Mouse (Mus musculus) hindbrain, embryonic 13.5 days (tissue): ENCODE measurements around the gene Fkbp7. TPM values are rescaled to one million over a fixed set of nuclear protein-coding genes. Genes with fewer than 3 reads are reported as not detected.

ENCODE experiments used
- ATAC-seq: fragments of 200-750 bp; cut with Nextera tagmentation; 2 replicates; pipeline ENCODE4 v1.8.0; 2017; ENCODE audit warnings: moderate TSS enrichment; ENCODE audit not compliant: low FRiP score
- H3K27ac ChIP-seq: fragments of 300-500 bp; sonication (generic); 2 replicates; pipeline ENCODE4 v1.5.1; 2015; ENCODE audit warnings: inconsistent platforms, mild to moderate bottlenecking, moderate library complexity
- H3K27me3 ChIP-seq: fragments of 300-500 bp; sonication (generic); 2 replicates; pipeline ENCODE4 v1.6.1; 2015; ENCODE audit warnings: mild to moderate bottlenecking, inconsistent platforms
- H3K36me3 ChIP-seq: fragments of 300-500 bp; sonication (generic); 2 replicates; pipeline ENCODE4 v1.6.1; 2015; ENCODE audit warnings: mild to moderate bottlenecking, inconsistent platforms
- H3K4me1 ChIP-seq: fragments of 300-500 bp; sonication (generic); replicated peaks from 2 replicates; pipeline ENCODE4 v1.6.1; 2015; ENCODE audit warnings: inconsistent platforms
- H3K4me2 ChIP-seq: fragments of 300-500 bp; sonication (generic); 2 replicates; pipeline ENCODE4 v1.6.1; 2015; ENCODE audit warnings: inconsistent platforms, mild to moderate bottlenecking, moderate library complexity
- H3K4me3 ChIP-seq: fragments of 300-500 bp; sonication (generic); 2 replicates; pipeline ENCODE4 v1.5.1; 2015; ENCODE audit warnings: mild to moderate bottlenecking, inconsistent platforms
- H3K9ac ChIP-seq: fragments of 300-500 bp; sonication (generic); 2 replicates; pipeline ENCODE4 v1.6.1; 2015; ENCODE audit warnings: mild to moderate bottlenecking, inconsistent platforms
- H3K9me3 ChIP-seq: fragments of 300-500 bp; sonication (generic); 2 replicates; pipeline ENCODE4 v1.6.1; 2016; ENCODE audit warnings: inconsistent platforms
- WGBS: fragments of 180-500 bp; shearing (Covaris S2); methylation state at CpG from one replicate; pipeline ENCODE4 v1.1.7; 2015; 5-methylcytosine and 5-hydroxymethylcytosine counted together
- polyA plus RNA-seq: library from polyadenylated mRNA; unstranded; fragments of >200 nt; fragmentation: Nextera tagmentation; extraction: Ambion mirVana; gene quantifications from 2 replicates; pipeline ENCODE4 v1.2.1, GENCODE M21; 2015

Fkbp7 gene
- polyA plus RNA-seq, 1 experiment from 2014 or later, result 18.8 TPM

- H3K4me2 ChIP-seq, result no peak overlapping the region
- no peak overlapping the region for H3K27ac ChIP-seq
- H3K4me3 ChIP-seq, result no peak overlapping the region
- WGBS, result 94% methylated on average over 5 of the region's 5 CpGs
- H3K36me3 ChIP-seq, result peaks cover 31% of the 10 kb centered on the region
- no peaks in the 10 kb centered on the region for H3K4me1 ChIP-seq
- H3K9ac ChIP-seq, result no peak overlapping the region
- H3K27me3 ChIP-seq, result no peaks in the 10 kb centered on the region
- no peaks in the 10 kb centered on the region for H3K9me3 ChIP-seq
- no peak for ATAC-seq
Observed at GRCm38 (mm10) chr2:76620188-76620587, 52.7 kb downstream of the Fkbp7 start.

- no peaks in the 10 kb centered on the region for H3K27me3 ChIP-seq
- H3K9me3 ChIP-seq, result no peaks in the 10 kb centered on the region
- no peak overlapping the region for H3K4me2 ChIP-seq
- WGBS, result 43% methylated on average over 1 of the region's 1 CpGs
- H3K27ac ChIP-seq, result no peak overlapping the region
- no peak overlapping the region for H3K9ac ChIP-seq
- peak; percentile 39; the same call in 1 of the 2 replicates for ATAC-seq
- H3K4me1 ChIP-seq, result no peaks in the 10 kb centered on the region
- H3K36me3 ChIP-seq, result peaks cover 11% of the 10 kb centered on the region
- H3K4me3 ChIP-seq, result no peak overlapping the region
Observed at GRCm38 (mm10) chr2:76618078-76618477, 54.8 kb downstream of the Fkbp7 start.

Other genes with a start within 250 kb of the Fkbp7 start
- 107 and 111 TPM in 2 replicates for gene Prkra, start 25.1 kb downstream of the Fkbp7 start, polyA plus RNA-seq
- 0.55 and 0.74 TPM in 2 replicates for gene Pjvk, start 24.6 kb downstream of the Fkbp7 start, polyA plus RNA-seq
- 6.4 and 9.2 TPM in 2 replicates for gene Plekha3, start 2.2 kb upstream of the Fkbp7 start, polyA plus RNA-seq